Comparison of ENCODE assay signal across 8 mouse cellular contexts in the genomic region with DNA sequence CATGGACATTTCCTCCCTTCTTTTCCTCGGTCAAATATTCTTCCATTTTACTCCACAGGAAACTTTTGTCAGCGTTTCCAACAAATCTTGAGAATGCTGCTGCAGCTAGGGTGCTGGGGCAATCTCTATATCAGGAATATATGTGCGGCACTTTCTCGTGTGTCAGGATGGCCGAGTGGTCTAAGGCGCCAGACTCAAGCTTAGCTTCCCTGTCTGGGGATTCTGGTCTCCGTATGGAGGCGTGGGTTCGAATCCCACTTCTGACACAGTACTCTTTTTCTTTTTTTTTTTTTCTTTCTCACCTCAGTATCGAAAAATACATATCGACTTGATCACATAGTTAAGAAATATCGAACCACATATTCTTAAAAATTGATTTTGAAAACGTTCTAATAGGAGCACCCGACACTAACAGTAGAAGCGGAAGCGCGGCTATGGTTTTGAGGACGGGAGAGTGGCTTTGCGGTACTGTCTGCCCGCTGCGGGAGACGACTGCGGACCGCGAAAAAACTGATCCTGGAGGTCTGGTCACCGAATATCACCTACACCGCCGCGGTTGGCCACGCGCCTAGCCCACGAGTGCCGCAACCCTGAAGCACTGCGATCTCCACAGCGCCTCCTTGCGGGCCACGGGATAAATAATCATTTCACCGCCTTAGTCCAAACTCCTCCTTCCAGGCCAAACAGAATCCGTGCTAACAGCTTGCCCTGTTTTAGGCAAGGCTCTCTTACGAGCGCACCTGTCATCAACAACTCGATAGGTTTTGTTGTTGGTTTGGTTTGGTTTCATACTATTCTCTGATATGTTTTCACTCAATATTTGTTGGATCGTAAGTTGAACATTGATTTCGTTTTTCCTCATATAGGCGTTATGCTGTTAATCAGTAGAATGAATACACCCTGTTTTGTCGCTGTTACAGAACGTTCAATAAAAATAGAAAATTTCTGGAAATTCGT. TPM values are rescaled to one million over a fixed set of nuclear protein-coding genes. Genes with fewer than 3 reads are reported as not detected.
DNase-seq lines count a peak whose midpoint lies in the region; ATAC-seq lines count a peak whose summit lies in the region.

No protein-coding gene starts in this region.

- DNase-seq in MN1 (ENCODE audit: low spot score): peak; percentile 91
- peak; percentile 97 for DNase-seq in cerebellum, adult 9-10 months
- DNase-seq in frontal cortex, adult 2 months (ENCODE audit: extremely low spot score in 1 of 2, low spot score in 1 of 2): peak; percentile 88 to 100
- DNase-seq in layer of hippocampus, postnatal 14 days (ENCODE audit: low spot score in 2 of 2): peak; percentile 94 to 96
- peak; percentile 97 for DNase-seq in lung, postnatal 14 days
- peak; percentile 79 for DNase-seq in retina, adult 2 months (ENCODE audit: low read depth, low spot score)
- DNase-seq in thymus, postnatal 36 days: peak; percentile 85 to 88

- ATAC-seq in hindbrain, embryonic 12.5 days (ENCODE audit: low FRiP score): peak; percentile 96

- peak overlapping the region; percentile 50 for H3K4me2 ChIP-seq in hindbrain, embryonic 12.5 days (replicated peaks)

- H3K27ac ChIP-seq in hindbrain, embryonic 12.5 days: peak overlapping the region; percentile 52

- H3K4me1 ChIP-seq in hindbrain, embryonic 12.5 days: no peaks in the 10 kb centered on the region

- no peaks in the 10 kb centered on the region for H3K27me3 ChIP-seq in hindbrain, embryonic 12.5 days

- H3K4me3 ChIP-seq in hindbrain, embryonic 12.5 days: peak overlapping the region; percentile 62

- peak overlapping the region; percentile 62 for H3K9ac ChIP-seq in hindbrain, embryonic 12.5 days

- H3K9me3 ChIP-seq in hindbrain, embryonic 12.5 days (replicated peaks): peaks cover 7% of the 10 kb centered on the region; the same call in 1 of the 2 replicates

- H3K36me3 ChIP-seq in hindbrain, embryonic 12.5 days: peaks cover 9% of the 10 kb centered on the region; the same call in 1 of the 2 replicates

- 5% methylated on average over 48 of the region's 48 CpGs for WGBS in hindbrain, embryonic 12.5 days

RNA-seq across cellular contexts. Expression of a gene that starts 21.1 kb away (rescaled TPM):
- 31.5 and 32.7 TPM in 2 replicates for polyA plus RNA-seq in frontal cortex, adult 2 months (2012; rRNA removed)
- 127 and 130 TPM in 2 replicates for polyA plus RNA-seq in hindbrain, embryonic 12.5 days (2016; fragmentation: Nextera tagmentation; extraction: Ambion mirVana)
- 10 to 100 TPM; 35.5 to 40.3 TPM for total RNA-seq in layer of hippocampus, postnatal 14 days (2021)

RNA-seq across cellular contexts. Expression of a gene that starts 54.7 kb away (rescaled TPM):
- polyA plus RNA-seq in frontal cortex, adult 2 months (2012; rRNA removed): not detected in 2 replicates
- not detected in 2 replicates for polyA plus RNA-seq in hindbrain, embryonic 12.5 days (2016; fragmentation: Nextera tagmentation; extraction: Ambion mirVana)
- total RNA-seq in layer of hippocampus, postnatal 14 days (2021): not detected

Comparison
In these comparisons a context has a peak if more than half of its experiments do, and no peak if none do; other contexts are left out.
1. Peak in every context shown above with its lines: DNase-seq, ATAC-seq, H3K4me3 ChIP-seq and H3K27ac ChIP-seq.